Mouse (Mus musculus) olfactory bulb, adult 2 months (tissue): ENCODE results near the gene Fryl.

Experiments used
- CTCF ChIP-seq: fragments of 200-500 bp; IDR thresholded peaks from 2 replicates; pipeline ENCODE4 v1.5.1; 2012; ENCODE audit warnings: low read depth, mild to moderate bottlenecking, low read length, moderate library complexity; ENCODE audit not compliant: insufficient read depth
- POLR2A ChIP-seq: fragments of 200-500 bp; IDR thresholded peaks from 2 replicates; pipeline ENCODE4 v1.6.1; 2012; ENCODE audit warnings: mild to moderate bottlenecking, low read depth, low read length, moderate library complexity; ENCODE audit not compliant: insufficient read depth

DNA sequence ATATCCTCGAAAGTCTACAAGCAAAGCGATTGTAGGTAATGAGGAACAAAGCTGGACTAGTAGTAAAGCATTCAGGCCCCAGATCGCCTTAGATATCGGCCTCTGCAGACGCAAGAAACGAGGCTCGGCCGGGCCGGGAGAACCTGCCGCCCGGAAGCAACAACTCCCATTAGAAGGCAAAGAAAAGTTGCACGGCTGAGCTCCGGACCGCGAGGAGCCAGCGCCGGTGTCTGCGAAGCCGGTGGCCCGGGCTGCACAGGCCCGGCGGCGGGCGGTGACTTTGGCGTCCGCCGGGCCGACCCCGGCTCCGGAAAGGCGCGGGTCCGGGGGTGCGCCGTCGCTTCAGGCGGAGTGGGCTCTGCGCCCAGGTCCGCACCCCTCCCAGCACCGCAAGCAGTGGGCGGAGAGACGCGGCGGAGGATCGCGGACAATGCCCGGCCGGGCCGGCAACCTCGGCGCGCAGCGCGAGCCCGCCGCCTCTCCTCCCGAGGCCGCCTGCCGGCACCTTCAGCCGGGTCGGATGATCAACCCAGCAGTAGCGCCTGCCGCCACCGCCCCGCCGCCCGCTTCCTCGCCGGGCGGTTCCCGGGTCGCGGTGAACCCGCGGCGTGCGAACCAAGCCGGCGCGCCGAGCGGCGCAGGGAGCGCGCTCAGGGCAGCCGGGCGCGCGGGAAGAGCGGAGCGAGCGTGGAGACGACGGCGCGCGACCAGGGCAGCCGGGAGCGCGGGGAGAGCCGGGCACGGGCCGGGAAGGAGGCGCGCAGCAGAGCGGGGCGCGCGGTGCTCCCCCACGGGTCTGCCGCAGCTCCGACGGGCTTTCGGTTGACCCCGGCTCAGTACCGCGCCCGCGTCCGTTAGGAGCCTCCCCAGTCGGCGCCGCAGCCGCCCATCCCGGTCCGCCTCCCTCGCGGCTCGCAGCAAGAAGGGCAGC lies 833 bp downstream of the Fryl start:
- no peak for TF ChIP-seq CTCF
- no peak for TF ChIP-seq POLR2A
